Mouse (Mus musculus): ENCODE results near the gene Cyp1a2. TPM values are rescaled to one million over a fixed set of nuclear protein-coding genes. Genes with fewer than 3 reads are reported as not detected.

Cyp1a2 gene
- polyA plus RNA-seq, 1 experiment from 2014 or later = not detected

DNA sequence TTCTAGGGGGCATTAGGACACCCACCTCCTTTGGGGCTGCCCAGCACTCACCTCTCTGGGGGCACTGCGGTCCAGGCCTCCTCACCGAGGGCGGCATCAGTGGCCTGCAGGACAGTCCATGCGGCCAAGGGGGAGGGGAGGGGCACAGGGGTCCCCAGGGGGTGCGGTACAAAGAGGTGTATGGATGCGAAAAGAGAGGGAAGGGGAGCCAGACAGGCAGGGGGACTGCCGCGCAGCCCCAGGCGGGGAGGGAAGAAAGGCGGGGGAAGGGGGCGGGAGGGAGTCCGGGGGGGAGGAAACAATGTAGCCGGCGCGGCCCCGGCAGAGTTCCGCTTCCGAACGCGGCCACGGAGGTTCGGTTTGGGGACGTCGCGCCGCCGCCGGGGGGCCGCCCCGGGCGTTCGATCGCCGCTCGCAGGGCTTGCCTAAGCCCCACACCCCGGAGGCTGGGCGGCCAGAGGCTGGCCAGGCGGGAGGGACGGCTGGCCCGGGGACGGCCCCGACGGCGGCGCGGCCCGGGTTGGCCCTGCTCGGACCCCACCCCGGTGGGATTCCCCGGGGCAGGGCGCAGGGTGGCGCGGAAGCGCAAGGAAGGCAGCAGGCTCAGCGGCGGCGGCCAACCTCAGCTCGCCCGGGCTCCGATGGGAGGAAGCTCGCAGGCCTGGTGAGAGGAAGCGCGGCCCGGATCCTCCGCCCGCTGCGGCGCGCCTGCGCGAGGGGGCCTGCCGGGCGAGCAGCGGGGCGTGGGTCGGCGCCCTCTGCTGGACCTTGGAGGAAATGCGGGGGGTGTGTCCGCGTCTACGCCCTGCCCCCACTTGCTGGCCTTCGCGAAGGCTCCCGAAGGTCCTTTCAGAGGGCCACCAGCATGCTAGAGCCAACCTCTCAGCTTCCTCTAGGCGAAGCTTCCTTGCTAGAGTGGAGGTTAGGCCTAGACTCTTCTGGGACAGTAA lies 38.3 kb downstream of the Cyp1a2 start:
- Histone ChIP-seq H3K4me2 (peak overlapping the region; percentile 97), H3K36me3 (peaks cover 14% of the 10 kb centered on the region)

GRCm38 (mm10) chr9:57644442-57644943 lies 39.0 kb downstream of the Cyp1a2 start:
- peak overlapping the region; percentile 100 for H3K9ac ChIP-seq
- peak overlapping the region; percentile 97 for H3K27ac ChIP-seq (replicated peaks)
- H3K4me2 ChIP-seq = peak overlapping the region; percentile 97
- ATAC-seq (ENCODE audit: extremely low read depth, insufficient number of reproducible peaks, low FRiP score, low TSS enrichment) = no peak
- peaks cover 55% of the 10 kb centered on the region for H3K4me1 ChIP-seq
- under 1% methylated on average over 18 of the region's 18 CpGs for WGBS
- no peaks in the 10 kb centered on the region for H3K27me3 ChIP-seq (replicated peaks)
- H3K9me3 ChIP-seq = no peaks in the 10 kb centered on the region
- H3K36me3 ChIP-seq = peaks cover 14% of the 10 kb centered on the region
- peak overlapping the region; percentile 93 for H3K4me3 ChIP-seq

More for the DNA sequence above, 38.3 kb downstream of the Cyp1a2 start:
- ATAC-seq (ENCODE audit: extremely low read depth, insufficient number of reproducible peaks, low FRiP score, low TSS enrichment) = peak; percentile 75
- no peaks in the 10 kb centered on the region for H3K9me3 ChIP-seq
- peak overlapping the region; percentile 93 for H3K4me3 ChIP-seq
- H3K27me3 ChIP-seq (replicated peaks) = no peaks in the 10 kb centered on the region
- under 1% methylated on average over 75 of the region's 85 CpGs for WGBS
- H3K27ac ChIP-seq (replicated peaks) = peak overlapping the region; percentile 97
- peak overlapping the region; percentile 100 for H3K9ac ChIP-seq
- peaks cover 48% of the 10 kb centered on the region for H3K4me1 ChIP-seq

DNA sequence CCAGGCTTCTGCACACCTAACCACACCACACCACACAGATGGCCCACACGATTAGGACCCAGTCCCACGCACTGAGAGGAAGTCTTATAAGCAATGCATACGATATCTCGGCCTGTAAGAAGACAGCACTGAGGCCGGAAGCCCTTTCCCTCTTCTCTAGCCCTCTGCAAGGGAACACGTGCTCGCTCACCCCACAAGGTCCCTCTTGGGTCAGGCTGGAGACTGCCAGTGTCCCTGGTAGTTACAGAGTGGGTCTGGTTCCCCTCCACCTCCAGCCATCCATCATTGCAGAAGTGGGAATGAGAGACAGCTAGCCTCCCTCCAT lies 39.7 kb downstream of the Cyp1a2 start:
- Histone ChIP-seq H3K9ac (peak overlapping the region; percentile 100), H3K4me3 (peak overlapping the region; percentile 93), H3K27me3 (replicated peaks) (no peaks in the 10 kb centered on the region), H3K4me2 (peak overlapping the region; percentile 97), H3K36me3 (peaks cover 14% of the 10 kb centered on the region), H3K9me3 (no peaks in the 10 kb centered on the region), H3K4me1 (peaks cover 62% of the 10 kb centered on the region), H3K27ac (replicated peaks) (0 out of 2 replicates have a peak overlapping the region, but pooled peaks have one; percentile 97)
- no peak for ATAC-seq (ENCODE audit: extremely low read depth, insufficient number of reproducible peaks, low FRiP score, low TSS enrichment)
- WGBS = 54% methylated on average over 7 of the region's 7 CpGs

DNA sequence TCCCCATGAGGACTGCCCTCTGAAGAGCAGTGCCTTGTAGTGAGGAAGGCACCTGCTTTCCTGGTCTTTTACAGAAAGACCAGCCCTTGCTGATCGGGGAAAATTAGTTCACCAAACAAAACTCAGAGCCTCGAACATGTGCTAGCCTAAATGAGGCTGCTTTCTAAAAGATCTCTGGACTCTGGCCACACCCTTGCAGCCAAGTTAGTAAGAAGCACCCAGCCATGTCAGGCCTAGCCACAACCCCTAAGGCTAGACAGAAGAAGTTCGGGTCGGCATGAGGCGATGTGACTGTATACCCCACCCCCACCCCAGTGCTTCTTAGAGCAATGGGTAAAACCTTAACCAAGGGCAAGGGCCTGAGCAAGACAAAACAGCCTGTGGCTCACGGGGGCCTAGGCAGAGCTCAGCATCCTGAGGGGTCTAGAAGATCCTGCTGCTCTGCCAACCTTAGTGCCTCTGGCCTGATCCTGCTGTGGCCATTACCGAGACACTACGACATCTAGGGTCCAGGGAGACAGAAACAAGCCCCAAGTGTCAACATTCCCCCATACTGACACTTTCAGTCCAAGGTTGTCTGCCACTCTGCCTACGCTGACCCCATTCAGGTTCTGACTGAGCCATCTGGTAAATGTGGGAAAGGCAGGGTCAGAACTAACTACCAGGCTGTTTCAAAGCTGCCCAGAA lies 40.2 kb downstream of the Cyp1a2 start:
- Histone ChIP-seq H3K27ac (replicated peaks) (no peak overlapping the region), H3K4me3 (peak overlapping the region; percentile 93), H3K9ac (peak overlapping the region; percentile 100), H3K9me3 (no peaks in the 10 kb centered on the region), H3K36me3 (peaks cover 14% of the 10 kb centered on the region), H3K4me2 (peak overlapping the region; percentile 97), H3K4me1 (peaks cover 67% of the 10 kb centered on the region), H3K27me3 (replicated peaks) (no peaks in the 10 kb centered on the region)
- 69% methylated on average over 9 of the region's 9 CpGs for WGBS
- no peak for ATAC-seq (ENCODE audit: extremely low read depth, insufficient number of reproducible peaks, low FRiP score, low TSS enrichment)

GRCm38 (mm10) chr9:57641775-57642550 lies 41.5 kb downstream of the Cyp1a2 start:
- ATAC-seq (ENCODE audit: extremely low read depth, insufficient number of reproducible peaks, low FRiP score, low TSS enrichment) = no peak
- Histone ChIP-seq H3K27ac (replicated peaks) (no peak overlapping the region), H3K9ac (no peak overlapping the region; the same call in 1 of the 2 replicates), H3K9me3 (no peaks in the 10 kb centered on the region), H3K4me2 (no peak overlapping the region), H3K4me1 (peaks cover 81% of the 10 kb centered on the region), H3K36me3 (peaks cover 14% of the 10 kb centered on the region), H3K4me3 (no peak overlapping the region), H3K27me3 (replicated peaks) (no peaks in the 10 kb centered on the region)
- WGBS = 84% methylated on average over 13 of the region's 13 CpGs

- Histone ChIP-seq H3K36me3 (peaks cover 14% of the 10 kb centered on the region), H3K9me3 (no peaks in the 10 kb centered on the region), H3K27ac (replicated peaks) (peak overlapping the region; percentile 75), H3K4me3 (peak overlapping the region; percentile 37; the same call in 1 of the 2 replicates), H3K27me3 (replicated peaks) (no peaks in the 10 kb centered on the region), H3K9ac (peak overlapping the region; percentile 65), H3K4me1 (peaks cover 89% of the 10 kb centered on the region), H3K4me2 (peak overlapping the region; percentile 67)
- WGBS = 67% methylated on average over 1 of the region's 1 CpGs
- ATAC-seq (ENCODE audit: extremely low read depth, insufficient number of reproducible peaks, low FRiP score, low TSS enrichment) = no peak
Observed at GRCm38 (mm10) chr9:57641022-57641421, 42.5 kb downstream of the Cyp1a2 start.

DNA sequence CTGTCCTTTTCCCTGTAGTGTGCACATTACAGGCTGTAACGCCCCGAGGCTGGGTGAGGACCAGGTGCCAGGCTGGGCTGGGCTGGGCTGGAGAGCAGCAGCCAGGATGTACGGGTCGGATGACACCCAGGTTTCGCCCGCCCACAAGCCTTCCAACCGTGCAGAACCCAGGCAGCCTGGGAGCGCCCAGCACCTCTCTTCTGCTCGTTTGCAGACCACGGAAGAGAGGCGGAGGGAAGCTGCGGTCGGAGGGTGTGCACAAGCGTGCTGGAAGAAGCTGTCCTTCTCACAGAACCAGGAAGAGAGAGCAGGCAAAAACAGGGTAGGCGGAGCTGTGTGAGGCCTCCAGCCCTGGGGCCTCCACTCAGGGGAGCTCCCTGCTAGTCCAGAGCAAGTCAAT lies 43.1 kb downstream of the Cyp1a2 start:
- peak overlapping the region; percentile 37 for H3K4me3 ChIP-seq
- WGBS = 15% methylated on average over 15 of the region's 15 CpGs

DNA sequence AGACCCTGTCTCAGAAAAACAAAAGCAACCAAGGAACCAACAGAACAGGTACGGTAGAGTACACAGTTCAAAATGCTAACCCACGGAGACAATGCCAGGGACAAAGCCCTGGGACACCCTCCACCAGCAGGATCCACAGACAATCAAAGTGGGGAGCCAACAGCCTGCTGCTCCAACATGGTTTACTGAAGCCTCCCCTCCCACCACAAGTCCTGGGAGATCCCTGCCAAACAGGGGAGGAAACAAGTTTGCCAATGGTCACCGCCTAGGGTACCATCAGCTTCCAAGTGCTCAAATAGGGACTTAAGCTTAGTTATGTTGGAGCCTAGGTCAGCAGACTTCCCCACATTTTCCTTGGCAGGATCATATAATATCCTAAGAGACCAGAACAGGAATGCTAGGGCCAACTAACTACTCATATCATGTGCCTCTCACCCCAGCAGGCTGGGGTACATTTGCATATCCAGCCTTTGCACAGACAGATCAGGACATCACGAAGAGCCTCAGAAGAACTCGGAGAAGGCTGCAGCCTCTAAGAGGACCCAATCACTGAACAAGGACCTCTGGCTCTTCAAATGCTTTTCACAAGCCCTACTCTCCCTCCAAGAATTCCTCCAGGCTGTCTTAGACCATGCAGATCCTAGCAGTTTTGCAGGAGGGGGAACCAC lies 43.7 kb downstream of the Cyp1a2 start:
- peak overlapping the region; percentile 75 for H3K27ac ChIP-seq (replicated peaks)
- H3K4me2 ChIP-seq = peak overlapping the region; percentile 67
- peak overlapping the region; percentile 65 for H3K9ac ChIP-seq
- peaks cover 14% of the 10 kb centered on the region for H3K36me3 ChIP-seq
- peak overlapping the region; percentile 37 for H3K4me3 ChIP-seq
- no peaks in the 10 kb centered on the region for H3K27me3 ChIP-seq (replicated peaks)
- peaks cover 85% of the 10 kb centered on the region for H3K4me1 ChIP-seq
- ATAC-seq (ENCODE audit: extremely low read depth, insufficient number of reproducible peaks, low FRiP score, low TSS enrichment) = no peak
- no peaks in the 10 kb centered on the region for H3K9me3 ChIP-seq
- 73% methylated on average over 5 of the region's 5 CpGs for WGBS

More for the DNA sequence above, 43.1 kb downstream of the Cyp1a2 start:
- H3K4me2 ChIP-seq = peak overlapping the region; percentile 67
- H3K27me3 ChIP-seq (replicated peaks) = no peaks in the 10 kb centered on the region
- peaks cover 85% of the 10 kb centered on the region for H3K4me1 ChIP-seq
- peaks cover 14% of the 10 kb centered on the region for H3K36me3 ChIP-seq
- peak overlapping the region; percentile 75 for H3K27ac ChIP-seq (replicated peaks)
- no peak for ATAC-seq (ENCODE audit: extremely low read depth, insufficient number of reproducible peaks, low FRiP score, low TSS enrichment)
- H3K9ac ChIP-seq = peak overlapping the region; percentile 65
- H3K9me3 ChIP-seq = no peaks in the 10 kb centered on the region

DNA sequence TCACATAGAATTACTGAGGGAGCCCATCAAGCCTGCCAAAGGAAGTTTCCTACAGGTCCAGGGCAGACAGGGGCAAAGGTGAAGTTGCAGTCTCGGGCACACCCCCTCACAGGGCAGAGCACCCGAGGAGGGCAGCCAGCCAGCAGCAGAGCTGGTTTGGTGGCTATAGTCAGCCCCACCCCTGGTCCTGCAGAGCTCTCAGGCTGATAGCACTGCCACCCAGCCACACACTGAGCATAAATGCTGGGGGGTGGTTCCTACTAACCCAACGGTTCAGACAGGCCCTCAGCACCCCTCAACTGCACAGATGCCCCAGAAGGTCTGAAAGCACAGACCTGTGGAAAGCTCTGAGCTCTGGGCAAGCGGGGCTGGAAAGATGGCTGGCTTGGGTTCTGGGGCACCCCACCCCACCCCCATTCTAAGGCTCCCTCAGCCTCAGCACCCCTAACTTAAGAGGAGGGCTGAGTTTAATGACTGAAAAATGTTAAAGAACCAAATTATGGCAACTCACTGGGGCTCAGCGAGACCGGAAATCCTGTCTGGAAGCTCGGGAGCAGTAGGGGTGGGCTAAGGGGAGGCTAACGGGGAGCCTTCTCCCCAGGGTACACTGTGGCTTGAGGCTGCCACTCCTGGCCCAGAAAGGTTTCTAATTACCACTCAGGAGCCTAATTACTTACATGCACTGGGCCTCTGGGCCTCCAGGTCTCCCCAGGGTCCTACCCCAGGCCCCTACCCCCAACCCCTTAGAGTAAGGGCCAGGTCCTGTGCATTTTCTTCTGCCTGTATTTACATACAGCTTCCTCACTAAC lies 44.6 kb downstream of the Cyp1a2 start:
- peaks cover 14% of the 10 kb centered on the region for H3K36me3 ChIP-seq
- H3K27ac ChIP-seq (replicated peaks) = peak overlapping the region; percentile 94
- WGBS = 40% methylated on average over 8 of the region's 8 CpGs
- H3K27me3 ChIP-seq (replicated peaks) = no peaks in the 10 kb centered on the region
- no peaks in the 10 kb centered on the region for H3K9me3 ChIP-seq
- ATAC-seq (ENCODE audit: extremely low read depth, insufficient number of reproducible peaks, low FRiP score, low TSS enrichment) = 0 out of 2 replicates have a peak, but pooled peaks have one; percentile 26
- H3K4me3 ChIP-seq = peak overlapping the region; percentile 8; the same call in 1 of the 2 replicates
- peaks cover 80% of the 10 kb centered on the region for H3K4me1 ChIP-seq
- peak overlapping the region; percentile 52 for H3K4me2 ChIP-seq
- peak overlapping the region; percentile 65 for H3K9ac ChIP-seq

Data from heart, embryonic 13.5 days (tissue).